Mouse (Mus musculus) hindbrain, embryonic 10.5 days (tissue): ENCODE measurements around the gene Krt27. TPM values are rescaled to one million over a fixed set of nuclear protein-coding genes. Genes with fewer than 3 reads are reported as not detected.
A peak's percentile ranks its signal among the peaks of the same experiment; 100 is the strongest.

ENCODE experiments used
- DNase-seq: peaks from one replicate; pipeline ENCODE4 v3.0.0-alpha.2; 2017; ENCODE audit warnings: low spot score
- H3K27ac ChIP-seq: fragments of 300-500 bp; sonication (generic); 2 replicates; pipeline ENCODE4 v1.5.1; 2016; ENCODE audit warnings: mild to moderate bottlenecking, moderate library complexity
- H3K27me3 ChIP-seq: fragments of 300-500 bp; sonication (generic); 2 replicates; pipeline ENCODE4 v1.6.1; 2016; ENCODE audit warnings: mild to moderate bottlenecking; ENCODE audit not compliant: poor library complexity, insufficient read depth, severe bottlenecking
- H3K36me3 ChIP-seq: fragments of 300-500 bp; sonication (generic); 2 replicates; pipeline ENCODE4 v1.6.1; 2016; ENCODE audit warnings: mild to moderate bottlenecking, moderate library complexity
- H3K4me1 ChIP-seq: fragments of 300-500 bp; sonication (generic); replicated peaks from 2 replicates; pipeline ENCODE4 v1.6.1; 2016; ENCODE audit warnings: mild to moderate bottlenecking
- H3K4me3 ChIP-seq: fragments of 300-500 bp; sonication (generic); 2 replicates; pipeline ENCODE4 v1.5.1; 2016; ENCODE audit warnings: mild to moderate bottlenecking, moderate library complexity
- H3K9me3 ChIP-seq: fragments of 300-500 bp; sonication (generic); 2 replicates; pipeline ENCODE4 v1.6.1; 2016; ENCODE audit warnings: mild to moderate bottlenecking, moderate library complexity
- WGBS: fragments of 180-500 bp; shearing (Covaris S2); methylation state at CpG from one replicate; pipeline ENCODE4 v1.1.7; 2016; 5-methylcytosine and 5-hydroxymethylcytosine counted together
- polyA plus RNA-seq: library from polyadenylated mRNA; unstranded; fragments of >200 nt; fragmentation: Nextera tagmentation; extraction: Ambion mirVana; gene quantifications from 2 replicates; pipeline ENCODE4 v1.2.1, GENCODE M21; 2016

Gene Krt27
- not detected in 2 replicates for polyA plus RNA-seq

DNA sequence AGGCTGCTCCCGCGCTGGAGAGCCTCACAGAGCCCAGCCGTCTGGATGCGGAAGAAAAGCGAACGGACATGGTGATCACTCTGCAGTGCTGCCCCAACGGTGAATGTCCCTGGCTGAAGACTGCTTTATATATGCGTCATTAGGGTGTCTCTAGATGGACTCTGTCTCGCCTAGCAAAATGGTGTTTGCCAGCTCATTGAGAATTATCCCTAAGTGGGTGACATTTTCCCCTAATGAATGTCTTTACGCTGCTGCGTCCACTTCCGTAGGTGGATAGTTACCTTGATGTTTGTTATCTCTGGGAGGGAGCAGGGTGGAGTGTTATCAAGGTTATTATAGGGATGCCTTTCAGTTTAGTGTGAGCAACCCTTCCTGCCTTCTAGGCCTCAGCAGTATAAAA, at the start of gene Krt27:
Gene Krt27 (minus strand): TSS at position 101 of the 400 bp plus-strand sequence.
- Histone ChIP-seq H3K27ac (no peak within 1 kb of the TSS), H3K4me1 (no peaks in the 10 kb centered on the region), H3K27me3 (0 out of 2 replicates have a peak, but pooled peaks cover 3% of the 10 kb centered on the region), H3K9me3 (no peaks in the 10 kb centered on the region), H3K36me3 (no peaks in the 10 kb centered on the region), H3K4me3 (no peak within 1 kb of the TSS)
- DNase-seq, result no peak
- WGBS, result 82% methylated on average over 12 of the region's 12 CpGs

GRCm38 (mm10) chr11:99399956-99400549, 49.1 kb upstream of the Krt27 start:
- no peaks in the 10 kb centered on the region for H3K36me3 ChIP-seq
- H3K9me3 ChIP-seq, result no peaks in the 10 kb centered on the region
- H3K27me3 ChIP-seq, result 0 out of 2 replicates have a peak, but pooled peaks cover 7% of the 10 kb centered on the region
- no peak overlapping the region for H3K27ac ChIP-seq
- H3K4me3 ChIP-seq, result no peak overlapping the region
- no peaks in the 10 kb centered on the region for H3K4me1 ChIP-seq
- WGBS, result 86% methylated on average over 13 of the region's 13 CpGs
- no peak for DNase-seq

- WGBS, result 65% methylated on average over 8 of the region's 8 CpGs
- Histone ChIP-seq H3K4me1 (no peaks in the 10 kb centered on the region), H3K27me3 (0 out of 2 replicates have a peak, but pooled peaks cover 7% of the 10 kb centered on the region), H3K9me3 (no peaks in the 10 kb centered on the region), H3K4me3 (no peak overlapping the region), H3K27ac (no peak overlapping the region), H3K36me3 (no peaks in the 10 kb centered on the region)
- DNase-seq, result no peak
Measured at GRCm38 (mm10) chr11:99398832-99399231, 47.9 kb upstream of the Krt27 start.

DNA sequence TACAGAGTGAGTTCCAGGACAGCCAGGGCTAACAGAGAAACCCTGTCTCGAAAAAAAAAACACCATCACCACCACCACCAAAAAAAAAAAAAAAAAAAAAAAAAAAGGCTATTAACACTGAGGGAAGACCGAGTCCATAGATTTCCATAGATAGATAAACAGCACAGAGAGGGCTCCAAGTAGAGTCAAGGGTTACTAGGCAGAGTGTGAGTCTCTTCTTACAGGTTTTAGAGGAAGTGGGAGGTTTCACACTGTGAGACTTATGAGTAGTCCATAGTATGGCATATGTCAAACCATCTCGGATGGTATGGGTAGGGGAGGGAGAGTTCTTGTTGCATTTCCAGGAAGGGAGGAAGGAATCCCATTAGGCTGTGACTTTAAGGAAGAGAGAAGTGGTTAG, 47.2 kb upstream of the Krt27 start:
- Histone ChIP-seq H3K27ac (no peak overlapping the region), H3K4me3 (no peak overlapping the region), H3K36me3 (no peaks in the 10 kb centered on the region), H3K4me1 (no peaks in the 10 kb centered on the region), H3K27me3 (0 out of 2 replicates have a peak, but pooled peaks cover 7% of the 10 kb centered on the region), H3K9me3 (no peaks in the 10 kb centered on the region)
- DNase-seq, result no peak
- WGBS, result 84% methylated on average over 3 of the region's 3 CpGs

DNA sequence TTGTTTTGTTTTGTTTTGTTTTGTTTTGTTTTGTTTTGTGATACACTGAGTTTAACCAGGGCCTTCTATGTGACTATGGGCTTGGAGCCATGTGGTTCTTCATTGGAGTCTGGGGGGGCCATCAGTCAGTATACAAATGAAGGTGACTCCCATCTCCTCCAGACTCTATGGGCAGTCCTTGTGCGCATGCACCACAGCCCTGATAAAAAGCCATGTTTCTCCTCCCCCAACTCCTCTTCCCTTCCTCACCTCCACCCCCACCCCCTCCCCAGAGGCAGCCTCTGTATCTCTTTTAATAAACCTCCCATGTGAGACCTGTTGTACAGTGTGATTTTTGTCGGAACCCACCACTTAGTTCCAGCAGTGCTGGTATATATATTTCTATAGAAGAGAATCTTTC, 45.8 kb upstream of the Krt27 start:
- Histone ChIP-seq H3K36me3 (no peaks in the 10 kb centered on the region), H3K27ac (no peak overlapping the region), H3K4me1 (no peaks in the 10 kb centered on the region), H3K9me3 (no peaks in the 10 kb centered on the region), H3K27me3 (0 out of 2 replicates have a peak, but pooled peaks cover 7% of the 10 kb centered on the region), H3K4me3 (no peak overlapping the region)
- 92% methylated on average over 2 of the region's 2 CpGs for WGBS
- DNase-seq, result no peak

GRCm38 (mm10) chr11:99396034-99396433, 45.1 kb upstream of the Krt27 start:
- no peak overlapping the region for H3K27ac ChIP-seq
- H3K9me3 ChIP-seq, result no peaks in the 10 kb centered on the region
- no peak for DNase-seq
- 0 out of 2 replicates have a peak, but pooled peaks cover 7% of the 10 kb centered on the region for H3K27me3 ChIP-seq
- H3K4me3 ChIP-seq, result no peak overlapping the region
- H3K36me3 ChIP-seq, result no peaks in the 10 kb centered on the region
- no peaks in the 10 kb centered on the region for H3K4me1 ChIP-seq
- 63% methylated on average over 3 of the region's 3 CpGs for WGBS

DNA sequence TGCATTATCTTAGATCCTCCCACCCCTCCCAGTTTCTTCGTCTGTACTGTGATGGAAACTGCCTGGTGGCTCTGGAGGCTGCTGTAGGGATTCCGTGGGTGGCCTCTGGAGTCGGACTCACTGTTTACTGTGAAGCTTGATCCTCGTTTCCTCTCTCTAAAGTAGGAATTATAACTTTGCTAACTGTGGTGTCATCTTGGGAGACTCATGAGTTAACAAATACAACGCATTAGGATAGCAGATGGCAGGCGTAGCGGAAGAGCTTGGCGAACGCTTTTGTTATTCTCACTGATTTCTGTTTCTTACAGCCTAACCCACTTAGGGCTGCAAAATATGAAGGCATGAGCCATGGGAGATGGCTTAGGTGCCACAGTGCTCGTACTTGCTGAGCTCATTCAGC, 41.6 kb upstream of the Krt27 start:
- Histone ChIP-seq H3K4me1 (no peaks in the 10 kb centered on the region), H3K36me3 (0 out of 2 replicates have a peak, but pooled peaks cover 7% of the 10 kb centered on the region), H3K27me3 (no peaks in the 10 kb centered on the region), H3K9me3 (no peaks in the 10 kb centered on the region), H3K27ac (no peak overlapping the region), H3K4me3 (no peak overlapping the region)
- 88% methylated on average over 10 of the region's 10 CpGs for WGBS
- DNase-seq, result no peak

DNA sequence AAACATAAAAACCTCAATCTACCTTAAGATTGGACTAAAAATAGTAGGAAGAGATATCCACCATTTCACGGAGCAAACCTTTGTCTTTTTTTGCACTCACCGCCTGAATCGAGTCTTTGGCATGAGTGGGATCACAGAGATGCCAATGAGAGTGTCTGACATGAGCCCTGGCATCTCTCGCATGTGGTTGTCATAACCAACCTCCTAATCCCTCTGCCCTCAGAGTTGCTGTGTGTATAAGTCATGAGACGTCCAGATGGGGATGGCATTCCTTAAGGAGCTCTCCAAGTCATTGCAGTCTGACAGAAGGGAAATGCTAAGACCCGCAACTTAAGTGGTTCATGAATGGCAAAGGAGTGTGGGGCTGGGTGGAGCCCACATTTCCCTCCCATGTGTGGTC, 40.5 kb upstream of the Krt27 start:
- H3K27ac ChIP-seq, result no peak overlapping the region
- no peak overlapping the region for H3K4me3 ChIP-seq
- H3K4me1 ChIP-seq, result peaks cover 8% of the 10 kb centered on the region
- 85% methylated on average over 6 of the region's 6 CpGs for WGBS
- H3K36me3 ChIP-seq, result 0 out of 2 replicates have a peak, but pooled peaks cover 7% of the 10 kb centered on the region
- DNase-seq, result no peak
- H3K27me3 ChIP-seq, result no peaks in the 10 kb centered on the region
- H3K9me3 ChIP-seq, result no peaks in the 10 kb centered on the region

GRCm38 (mm10) chr11:99390866-99391265, 40.0 kb upstream of the Krt27 start:
- no peak for DNase-seq
- no peak overlapping the region for H3K27ac ChIP-seq
- no peak overlapping the region for H3K4me3 ChIP-seq
- peaks cover 9% of the 10 kb centered on the region for H3K4me1 ChIP-seq
- H3K36me3 ChIP-seq, result 0 out of 2 replicates have a peak, but pooled peaks cover 7% of the 10 kb centered on the region
- no peaks in the 10 kb centered on the region for H3K9me3 ChIP-seq
- no peaks in the 10 kb centered on the region for H3K27me3 ChIP-seq
- whole genome bisulfite sequencing, result 79% methylated on average over 7 of the region's 7 CpGs

DNA sequence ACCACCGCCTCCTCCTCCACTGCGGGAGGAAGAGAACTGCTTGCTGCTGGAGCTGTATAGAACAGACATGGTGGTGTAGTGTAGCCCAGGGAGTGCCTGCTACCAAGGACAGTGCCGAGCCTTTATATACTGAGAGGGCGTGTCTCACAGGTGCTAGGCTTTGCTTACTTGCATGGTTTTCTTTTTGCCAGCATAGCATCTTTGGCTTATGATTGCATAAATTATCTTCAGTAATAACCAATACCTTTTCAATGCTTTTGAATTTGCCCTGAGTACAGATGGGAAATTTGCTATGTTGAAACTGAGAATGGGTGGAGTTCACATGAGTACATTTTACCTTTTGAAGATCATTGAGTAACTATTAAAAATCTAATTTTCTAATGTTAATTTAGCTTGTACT, 38.4 kb upstream of the Krt27 start, which contains the start of gene Krt10:
Gene Krt10 (minus strand): TSS at position 101 of the 400 bp plus-strand sequence.
- no peaks in the 10 kb centered on the region for H3K9me3 ChIP-seq
- no peak within 1 kb of the TSS for H3K4me3 ChIP-seq
- H3K27me3 ChIP-seq, result peaks cover 3% of the 10 kb centered on the region; the same call in 1 of the 2 replicates
- H3K36me3 ChIP-seq, result 0 out of 2 replicates have a peak, but pooled peaks cover 7% of the 10 kb centered on the region
- H3K4me1 ChIP-seq, result peaks cover 9% of the 10 kb centered on the region
- WGBS, result 86% methylated on average over 4 of the region's 4 CpGs
- H3K27ac ChIP-seq, result no peak within 1 kb of the TSS
- no peak for DNase-seq

GRCm38 (mm10) chr11:99388661-99389060, 37.8 kb upstream of the Krt27 start:
- 95% methylated on average over 18 of the region's 18 CpGs for WGBS
- H3K27ac ChIP-seq, result no peak overlapping the region

DNA sequence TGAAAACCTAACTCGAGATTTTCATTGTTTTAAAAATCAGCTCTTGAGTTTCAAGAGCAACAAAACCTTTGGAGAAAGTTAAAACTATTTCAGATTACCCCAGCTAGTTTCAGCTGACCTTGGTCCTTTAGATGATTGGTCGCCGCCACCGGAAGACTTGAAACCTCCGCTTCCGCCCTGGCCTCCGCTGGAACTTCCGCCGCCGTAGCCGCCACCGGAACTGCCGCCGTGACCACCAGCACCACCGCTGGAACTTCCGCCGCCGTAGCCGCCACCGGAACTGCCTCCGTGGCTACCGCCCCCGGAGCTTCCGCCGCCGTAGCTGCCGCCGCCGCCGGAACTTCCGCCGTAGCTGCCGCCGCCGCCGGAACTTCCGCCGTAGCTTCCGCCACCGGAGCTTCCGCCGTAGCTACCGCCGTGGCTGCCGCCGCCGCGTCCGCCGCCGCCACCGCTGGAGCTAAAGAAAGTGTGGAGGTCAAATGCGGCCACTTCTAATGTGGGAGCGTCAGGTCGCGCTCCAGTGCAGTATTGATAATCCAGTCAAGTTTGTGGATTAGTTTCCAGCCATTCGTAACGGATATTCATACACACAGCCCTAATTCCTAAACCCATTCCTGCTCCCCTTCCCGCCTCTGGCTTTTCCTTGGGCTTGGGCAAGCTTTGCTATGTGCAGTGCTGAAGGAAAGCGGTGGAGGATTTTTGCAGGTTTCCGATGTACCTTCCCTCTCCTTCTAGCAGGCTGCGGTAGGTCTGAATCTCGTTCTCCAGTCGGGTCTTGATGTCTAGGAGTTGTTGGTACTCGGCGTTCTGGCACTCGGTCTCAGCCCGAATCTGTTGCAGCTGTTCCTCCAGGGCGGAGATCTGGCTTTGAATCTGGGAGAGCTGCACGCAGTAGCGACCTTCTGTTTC, 35.2 kb upstream of the Krt27 start:
- WGBS, result 2% methylated on average over 71 of the region's 71 CpGs
- peak; percentile 92 for DNase-seq
- Histone ChIP-seq H3K4me1 (peaks cover 9% of the 10 kb centered on the region), H3K27me3 (peaks cover 21% of the 10 kb centered on the region), H3K9me3 (no peaks in the 10 kb centered on the region), H3K36me3 (0 out of 2 replicates have a peak, but pooled peaks cover 7% of the 10 kb centered on the region), H3K27ac (peak overlapping the region; percentile 93), H3K4me3 (peak overlapping the region; percentile 69)

More at GRCm38 (mm10) chr11:99388661-99389060, 37.8 kb upstream of the Krt27 start:
- no peak overlapping the region for H3K4me3 ChIP-seq
- peaks cover 7% of the 10 kb centered on the region; the same call in 1 of the 2 replicates for H3K27me3 ChIP-seq
- 0 out of 2 replicates have a peak, but pooled peaks cover 7% of the 10 kb centered on the region for H3K36me3 ChIP-seq
- H3K9me3 ChIP-seq, result no peaks in the 10 kb centered on the region
- H3K4me1 ChIP-seq, result peaks cover 9% of the 10 kb centered on the region
- no peak for DNase-seq

GRCm38 (mm10) chr11:99379568-99379967, 28.7 kb upstream of the Krt27 start:
- H3K4me1 ChIP-seq, result no peaks in the 10 kb centered on the region
- no peaks in the 10 kb centered on the region for H3K9me3 ChIP-seq
- DNase-seq, result peak; percentile 71
- H3K27me3 ChIP-seq, result peaks cover 21% of the 10 kb centered on the region
- 23% methylated on average over 5 of the region's 5 CpGs for WGBS
- H3K36me3 ChIP-seq, result no peaks in the 10 kb centered on the region
- H3K4me3 ChIP-seq, result no peak overlapping the region
- H3K27ac ChIP-seq, result no peak overlapping the region
